In genomic region chr11:43425824-43426413, GRCm38 (mm10) we compare ENCODE assay signal across 7 mouse cellular contexts. TPM values are rescaled to one million over a fixed set of nuclear protein-coding genes. Genes with fewer than 3 reads are reported as not detected.
A peak's percentile ranks its signal among the peaks of the same experiment; 100 is the strongest.
DNase-seq lines count a peak whose midpoint lies in the region; ATAC-seq lines count a peak whose summit lies in the region.

Pttg1 (minus strand) TSS chr11:43426251.

- peak; percentile 89 for DNase-seq in adrenal gland, postnatal 14 days
- peak; percentile 91 for DNase-seq in embryonic facial prominence, embryonic 11.5 days (ENCODE audit: low spot score)
- peak; percentile 84 for DNase-seq in kidney, adult 11 months
- DNase-seq in limb, embryonic 11.5 days (ENCODE audit: low spot score): peak; percentile 86
- peak; percentile 85 for DNase-seq in midbrain, embryonic 14.5 days
- peak; percentile 67 to 70 for DNase-seq in spleen, adult 18-20 months

- H3K36me3 ChIP-seq in embryonic facial prominence, embryonic 11.5 days (replicated peaks; ENCODE audit: control insufficient read depth, insufficient read depth, low read depth, low read length): no peaks in the 10 kb centered on the region
- no peaks in the 10 kb centered on the region; the same call in 1 of the 2 replicates for H3K36me3 ChIP-seq in limb, embryonic 11.5 days (ENCODE audit: control insufficient read depth, insufficient read depth, low read length)
- H3K36me3 ChIP-seq in midbrain, embryonic 14.5 days (ENCODE audit: control insufficient read depth, insufficient read depth, low read length): no peaks in the 10 kb centered on the region

- H3K27me3 ChIP-seq in embryonic facial prominence, embryonic 11.5 days (ENCODE audit: control insufficient read depth, insufficient read depth, low read length): no peaks in the 10 kb centered on the region
- no peaks in the 10 kb centered on the region for H3K27me3 ChIP-seq in limb, embryonic 11.5 days (ENCODE audit: control insufficient read depth, insufficient read depth, low read length)
- H3K27me3 ChIP-seq in midbrain, embryonic 14.5 days (ENCODE audit: control insufficient read depth, insufficient read depth, low read length): no peaks in the 10 kb centered on the region

- peak; percentile 96 for ATAC-seq in embryonic facial prominence, embryonic 11.5 days (replicated peaks; ENCODE audit: insufficient number of reproducible peaks, low FRiP score, low TSS enrichment, low read depth)
- ATAC-seq in granulocyte monocyte progenitor cell, adult 5-6 weeks (replicated peaks; ENCODE audit: poor library complexity, severe bottlenecking): peak; percentile 100
- peak; percentile 94 for ATAC-seq in limb, embryonic 11.5 days (ENCODE audit: insufficient number of reproducible peaks, low FRiP score, low TSS enrichment, low read depth)
- peak; percentile 89 for ATAC-seq in midbrain, embryonic 14.5 days (ENCODE audit: low FRiP score, low TSS enrichment)

- H3K4me2 ChIP-seq in embryonic facial prominence, embryonic 11.5 days (ENCODE audit: low read depth, low read length): peak within 1 kb of the TSS; percentile 32
- peak within 1 kb of the TSS; percentile 44 for H3K4me2 ChIP-seq in limb, embryonic 11.5 days (ENCODE audit: low read depth, severe bottlenecking)
- peak within 1 kb of the TSS; percentile 62 for H3K4me2 ChIP-seq in midbrain, embryonic 14.5 days (ENCODE audit: low read length)

- peak within 1 kb of the TSS; percentile 48 for H3K4me3 ChIP-seq in embryonic facial prominence, embryonic 11.5 days (ENCODE audit: low read depth, low read length)
- H3K4me3 ChIP-seq in limb, embryonic 11.5 days (ENCODE audit: low read depth, low read length): peak within 1 kb of the TSS; percentile 44
- H3K4me3 ChIP-seq in midbrain, embryonic 14.5 days (replicated peaks; ENCODE audit: low read depth, low read length): peak within 1 kb of the TSS; percentile 51

- no peak within 1 kb of the TSS for H3K27ac ChIP-seq in embryonic facial prominence, embryonic 11.5 days (replicated peaks; ENCODE audit: low read depth, low read length)
- no peak within 1 kb of the TSS for H3K27ac ChIP-seq in limb, embryonic 11.5 days (replicated peaks; ENCODE audit: low read depth, low read length)
- no peak within 1 kb of the TSS for H3K27ac ChIP-seq in midbrain, embryonic 14.5 days (replicated peaks; ENCODE audit: low read depth, low read length)

- 0 out of 2 replicates have a peak, but pooled peaks cover 2% of the 10 kb centered on the region for H3K4me1 ChIP-seq in embryonic facial prominence, embryonic 11.5 days (ENCODE audit: control insufficient read depth, insufficient read depth, low read length)
- H3K4me1 ChIP-seq in limb, embryonic 11.5 days (ENCODE audit: control insufficient read depth, insufficient read depth, low read length): 0 out of 2 replicates have a peak, but pooled peaks cover 2% of the 10 kb centered on the region
- no peaks in the 10 kb centered on the region for H3K4me1 ChIP-seq in midbrain, embryonic 14.5 days (ENCODE audit: control insufficient read depth, insufficient read depth, low read length)

- H3K9ac ChIP-seq in embryonic facial prominence, embryonic 11.5 days (replicated peaks; ENCODE audit: low read length): peak within 1 kb of the TSS; percentile 67
- peak within 1 kb of the TSS; percentile 63 for H3K9ac ChIP-seq in limb, embryonic 11.5 days (ENCODE audit: low read length)
- H3K9ac ChIP-seq in midbrain, embryonic 14.5 days (replicated peaks; ENCODE audit: low read length): peak within 1 kb of the TSS; percentile 45; the same call in 1 of the 2 replicates

- H3K9me3 ChIP-seq in embryonic facial prominence, embryonic 11.5 days (replicated peaks; ENCODE audit: control insufficient read depth, low read length): no peaks in the 10 kb centered on the region
- H3K9me3 ChIP-seq in limb, embryonic 11.5 days (ENCODE audit: control insufficient read depth, low read length): no peaks in the 10 kb centered on the region
- no peaks in the 10 kb centered on the region for H3K9me3 ChIP-seq in midbrain, embryonic 14.5 days (ENCODE audit: control insufficient read depth, low read length)

- 3% methylated on average over 27 of the region's 27 CpGs for WGBS in embryonic facial prominence, embryonic 11.5 days
- WGBS in limb, embryonic 11.5 days: 3% methylated on average over 27 of the region's 27 CpGs
- 4% methylated on average over 27 of the region's 27 CpGs for WGBS in midbrain, embryonic 14.5 days

RNA-seq across cellular contexts. Expression of gene Pttg1, which starts in this region (rescaled TPM):
- total RNA-seq in adrenal gland, postnatal 14 days (2021): 48.0 and 48.2 TPM in 2 replicates
- 98.7 and 106 TPM in 2 replicates for polyA plus RNA-seq in embryonic facial prominence, embryonic 11.5 days (2014; fragmentation: Nextera tagmentation; extraction: Ambion mirVana)
- total RNA-seq in granulocyte monocyte progenitor cell, adult 5-6 weeks (2014; fragmentation: Nextera tagmentation): 57.8 and 90.6 TPM in 2 replicates
- 58.6 and 63.3 TPM in 2 replicates for total RNA-seq in granulocyte monocyte progenitor cell, adult 5-6 weeks (2017)
- 94.3 and 100 TPM in 2 replicates for polyA plus RNA-seq in limb, embryonic 11.5 days (2014; fragmentation: Nextera tagmentation; extraction: Ambion mirVana)
- 50.3 and 51.8 TPM in 2 replicates for polyA plus RNA-seq in midbrain, embryonic 14.5 days (2014; fragmentation: Nextera tagmentation; extraction: Ambion mirVana)
